Mouse (Mus musculus) induced T-regulatory cell, adult 2 months (primary cell): ENCODE results near the gene E030018B13Rik.

Experiments used
- DNase-seq: peaks from one replicate; pipeline ENCODE4 v3.0.0-alpha.2; 2012; ENCODE audit warnings: low read depth

E030018B13Rik gene

DNA sequence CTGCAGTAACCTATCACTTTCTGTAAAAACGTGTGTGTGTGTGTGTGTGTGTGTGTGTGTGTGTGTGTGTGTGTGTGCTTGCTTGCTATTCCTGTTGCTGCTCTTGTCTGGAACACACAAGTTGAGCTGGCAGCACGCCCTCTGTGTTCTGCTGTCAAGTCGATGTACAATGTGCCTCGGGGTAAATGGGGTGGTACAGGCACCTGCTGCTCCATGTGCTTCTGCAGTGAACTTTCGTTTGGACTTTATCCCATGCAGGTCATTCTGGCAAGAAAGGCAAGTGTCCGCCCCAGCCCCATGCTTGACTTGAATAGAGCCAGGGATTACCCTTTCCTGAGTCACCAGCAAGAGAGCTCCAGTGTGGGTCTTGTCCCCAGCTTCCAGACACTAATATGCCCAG is 1.0 kb downstream of the E030018B13Rik start:
- DNase-seq: no peak

- DNase-seq: no peak
These were observed 2.4 kb downstream of the E030018B13Rik start for GRCm38 (mm10) chr7:63918771-63919768.

- peak; percentile 67 for DNase-seq
These were observed 5.4 kb downstream of the E030018B13Rik start for GRCm38 (mm10) chr7:63921909-63922562.

DNA sequence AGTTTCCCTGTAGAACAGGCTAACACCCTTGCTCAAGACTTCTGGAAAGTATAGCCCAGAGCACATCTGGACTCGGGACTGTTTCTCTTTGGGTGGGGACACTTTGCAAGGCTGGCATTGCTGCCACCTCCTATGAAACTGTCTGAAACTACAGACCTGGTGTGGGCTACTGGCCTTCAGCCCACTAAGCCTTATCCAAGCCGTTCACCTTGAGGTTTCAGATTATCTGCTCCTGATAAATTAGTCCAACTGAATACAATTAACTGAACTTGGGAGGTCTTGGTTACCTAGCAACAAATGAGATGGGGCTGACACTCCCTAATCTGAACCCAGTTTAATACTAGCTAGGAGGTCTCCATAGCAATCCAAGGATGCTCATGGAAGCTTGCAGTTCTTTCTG is 5.9 kb downstream of the E030018B13Rik start:
- DNase-seq: no peak

DNA sequence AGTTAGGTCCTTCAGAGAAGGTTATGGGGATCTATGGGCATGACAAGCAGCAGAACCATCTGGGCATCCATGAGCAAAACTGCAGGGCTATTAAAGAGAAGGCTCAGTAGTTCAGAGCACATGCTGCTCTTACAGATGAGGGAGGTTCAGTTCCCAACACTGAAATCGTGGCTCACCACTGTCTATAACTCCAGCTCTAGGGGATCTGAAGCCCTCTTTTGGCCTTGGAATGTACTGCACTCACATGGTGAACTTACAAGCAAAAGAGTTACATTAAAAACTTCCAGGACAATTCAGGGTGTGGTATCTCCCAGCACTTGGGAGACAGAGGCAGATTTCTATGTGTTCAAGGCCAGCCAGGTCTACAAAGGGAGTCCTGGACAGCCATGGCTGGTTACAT is 6.3 kb downstream of the E030018B13Rik start:
- no peak for DNase-seq

DNA sequence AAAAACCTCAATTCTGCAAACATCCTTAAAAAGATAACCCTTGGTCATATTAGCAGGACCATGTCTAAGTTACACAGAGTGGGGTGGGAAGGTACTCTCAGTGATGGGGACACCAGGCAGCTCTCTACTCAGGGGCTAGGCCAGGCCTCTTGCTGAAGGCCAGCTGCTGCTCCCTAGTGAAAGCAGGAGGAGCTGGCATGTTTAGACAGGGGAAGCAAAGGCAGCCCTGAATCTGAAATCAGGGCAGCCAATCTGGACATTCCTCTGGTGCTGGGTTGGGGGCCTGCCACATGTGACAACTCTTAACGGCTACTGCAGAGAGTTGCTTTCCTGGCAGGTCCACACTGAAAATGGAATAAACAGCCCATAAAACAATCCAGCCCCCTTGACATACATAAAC is 7.5 kb downstream of the E030018B13Rik start:
- DNase-seq: no peak

GRCm38 (mm10) chr7:63924747-63925412 is 8.2 kb downstream of the E030018B13Rik start:
- DNase-seq: no peak

- peak; percentile 86 for DNase-seq
These were observed 9.0 kb downstream of the E030018B13Rik start for GRCm38 (mm10) chr7:63925413-63926360.

- no peak for DNase-seq
These were observed 9.8 kb downstream of the E030018B13Rik start for GRCm38 (mm10) chr7:63926492-63926891.

DNA sequence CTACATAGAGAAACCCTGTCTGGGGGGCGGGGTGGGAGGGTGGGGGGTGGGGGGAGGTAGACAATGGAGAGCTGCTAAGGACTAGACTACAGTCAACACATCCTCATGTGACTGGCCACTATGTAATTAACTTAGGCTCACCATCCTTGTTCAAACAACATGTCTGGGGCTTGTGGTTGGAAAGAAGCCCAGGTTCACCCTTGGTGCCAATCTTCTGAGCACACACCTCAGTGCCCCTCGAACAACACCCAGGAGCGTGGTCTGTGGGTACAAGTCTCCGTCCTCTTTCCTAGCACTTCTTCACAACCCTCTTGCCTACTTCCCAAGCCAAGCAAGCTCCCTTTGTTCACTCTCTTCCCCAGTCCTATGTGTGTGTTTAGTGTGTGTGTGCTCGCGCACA is 10.5 kb downstream of the E030018B13Rik start:
- no peak for DNase-seq

DNA sequence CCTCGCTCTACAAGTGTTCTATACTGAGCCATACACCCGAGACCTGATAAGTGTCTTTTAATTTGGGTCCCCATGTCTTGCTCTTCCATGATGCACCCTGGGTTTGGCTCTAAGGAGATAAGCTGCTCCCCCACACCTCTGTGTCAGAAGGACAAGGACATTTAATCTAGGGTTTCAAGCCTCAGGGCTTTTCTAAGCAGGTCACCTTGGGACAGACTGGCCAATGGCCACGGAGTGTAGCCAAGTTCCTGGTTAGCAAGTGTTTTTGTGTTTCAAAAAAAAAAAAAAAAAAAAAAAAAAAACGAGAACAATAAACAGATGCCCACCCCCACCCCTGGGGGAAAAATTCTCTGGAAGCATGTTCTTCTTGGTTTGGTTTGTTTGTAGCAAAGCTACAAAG is 12.4 kb downstream of the E030018B13Rik start:
- no peak for DNase-seq

DNA sequence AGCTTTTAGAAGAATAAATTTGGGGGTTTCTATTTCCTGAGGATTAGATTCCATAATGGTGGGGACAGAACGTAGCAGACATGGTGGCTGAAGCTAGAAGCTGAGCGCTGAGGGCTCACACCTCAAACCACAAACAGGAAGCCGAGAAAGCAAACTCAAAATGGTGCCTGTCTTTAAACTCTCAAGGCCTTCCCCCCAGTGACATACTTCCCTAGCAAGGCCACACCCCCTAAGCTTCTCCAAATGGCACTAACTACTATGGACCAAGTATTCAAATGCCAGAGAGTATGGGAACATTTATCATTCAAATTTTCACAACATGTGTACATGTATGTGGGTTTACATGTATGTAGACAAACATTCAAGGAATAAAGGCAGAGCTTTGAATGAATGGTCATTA is 13.5 kb downstream of the E030018B13Rik start:
- DNase-seq: peak; percentile 86

DNA sequence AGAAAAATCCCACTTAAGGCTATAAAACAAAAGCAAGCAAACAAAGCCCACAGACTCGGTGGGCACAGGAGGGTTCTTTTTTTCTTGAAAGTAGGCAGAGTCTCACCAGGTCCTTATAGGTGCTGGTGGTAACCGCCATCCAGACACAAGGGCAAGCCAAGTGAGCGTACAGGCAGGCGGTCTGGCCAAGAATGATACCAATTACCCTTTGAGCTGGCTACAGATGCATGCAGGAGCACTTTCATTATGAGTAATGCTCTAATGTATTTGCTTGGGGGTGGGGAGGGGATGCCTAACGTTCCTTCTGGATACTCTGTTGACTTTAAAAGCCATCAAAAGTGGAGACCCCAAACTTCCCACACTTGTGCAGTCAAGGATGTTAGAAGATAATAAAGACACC is 14.1 kb downstream of the E030018B13Rik start:
- peak; percentile 55 for DNase-seq

DNA sequence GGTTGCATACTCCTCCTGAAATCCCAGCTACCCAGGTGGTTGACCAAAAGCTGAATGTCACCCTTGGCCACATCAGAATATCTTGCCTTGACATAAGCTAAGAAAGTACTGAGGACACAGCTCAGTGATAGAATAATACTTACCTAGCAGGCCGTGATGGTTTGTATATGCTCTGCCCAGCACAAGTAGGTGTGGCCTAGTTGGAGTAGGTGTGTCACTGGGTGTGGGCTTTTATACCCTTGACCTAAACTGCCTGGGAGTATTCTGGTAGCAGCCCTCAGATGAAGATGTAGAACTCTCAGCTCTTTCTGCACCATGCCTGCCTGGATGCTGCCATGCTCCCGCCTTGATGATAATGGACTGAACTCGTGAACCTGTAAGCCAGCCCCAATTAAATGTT is 15.8 kb downstream of the E030018B13Rik start:
- DNase-seq: no peak

DNA sequence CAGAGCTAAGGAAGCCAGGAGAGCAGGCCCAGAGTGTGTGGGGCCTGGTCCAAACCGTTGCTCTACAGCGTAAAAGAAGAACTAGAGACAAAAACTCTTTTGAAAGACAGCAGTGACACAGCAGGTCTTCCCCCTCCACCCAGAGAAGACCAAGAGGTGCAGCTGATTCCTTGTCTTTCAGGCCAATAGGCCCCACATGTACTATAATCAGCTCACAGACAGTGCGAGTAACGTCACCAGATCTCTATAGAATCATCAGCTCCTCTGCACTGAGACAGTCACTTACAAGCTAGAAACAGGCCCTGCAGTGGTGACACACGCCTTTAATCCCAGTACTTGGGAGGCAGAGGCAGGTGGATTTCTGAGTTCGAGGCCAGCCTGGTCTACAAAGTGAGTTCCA is 17.2 kb downstream of the E030018B13Rik start:
- no peak for DNase-seq

DNA sequence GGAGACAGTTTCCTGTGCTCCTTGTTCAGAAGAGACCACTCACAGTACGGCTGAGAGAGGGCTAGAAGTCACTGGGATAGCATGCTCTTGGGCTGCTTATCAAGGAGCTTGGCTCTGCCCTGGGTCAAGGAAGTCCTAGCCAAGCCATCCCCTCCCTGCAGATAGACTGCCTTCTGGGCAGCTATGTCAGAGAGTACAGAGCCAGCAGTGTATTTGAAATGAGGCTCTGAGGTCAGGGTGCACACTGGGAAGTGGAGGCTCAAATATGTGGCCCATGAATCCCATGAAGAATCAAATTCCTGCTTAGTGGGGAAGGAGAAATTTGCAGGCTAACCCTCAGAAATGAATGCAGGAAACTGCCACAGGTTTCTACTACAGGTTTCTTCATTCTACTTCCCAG is 17.9 kb downstream of the E030018B13Rik start:
- no peak for DNase-seq

DNA sequence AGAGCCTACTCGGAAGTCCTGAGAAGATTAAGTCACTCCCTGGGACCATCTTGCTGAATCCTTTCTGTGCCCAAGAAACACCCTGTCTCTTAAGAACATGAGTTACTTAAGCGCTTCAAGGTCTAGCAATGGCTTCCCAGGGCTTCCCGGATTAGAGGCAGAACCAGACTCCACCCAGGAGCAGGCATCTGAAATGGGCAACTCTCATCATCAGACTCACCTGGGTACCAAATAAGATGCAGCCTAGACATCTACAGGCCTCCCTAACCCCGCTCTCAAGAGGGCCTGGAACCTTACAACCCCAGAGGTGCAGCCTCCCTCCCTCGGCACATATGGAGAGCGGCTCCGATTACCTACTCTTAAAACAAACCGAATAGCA is 19.1 kb downstream of the E030018B13Rik start:
- no peak for DNase-seq

GRCm38 (mm10) chr7:63936188-63936985 is 19.7 kb downstream of the E030018B13Rik start:
- DNase-seq: peak; percentile 89

DNA sequence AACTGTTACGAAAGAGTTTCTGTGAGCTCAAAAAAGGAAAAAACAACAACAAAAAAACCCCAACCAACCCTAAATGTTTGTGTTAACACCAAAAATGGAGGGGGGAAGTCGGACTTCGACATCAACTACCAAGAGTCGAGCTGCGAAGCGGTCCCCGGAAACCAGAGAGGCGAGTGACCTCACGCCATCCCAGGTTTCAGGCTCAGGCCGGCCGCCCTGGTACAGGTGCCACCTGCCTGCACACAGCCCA is 20.3 kb downstream of the E030018B13Rik start:
- no peak for DNase-seq

GRCm38 (mm10) chr7:63937236-63938065 is 20.8 kb downstream of the E030018B13Rik start:
- peak; percentile 95 for DNase-seq
